Mouse (Mus musculus): ENCODE measurements around the gene Ptprd. TPM values are rescaled to one million over a fixed set of nuclear protein-coding genes. Genes with fewer than 3 reads are reported as not detected.

Gene Ptprd
- polyA plus RNA-seq, 1 experiment, result not detected

GRCm38 (mm10) chr4:77157601-77158000 lies 1054.2 kb downstream of the Ptprd start:
- TF ChIP-seq GATA1 (IDR thresholded peaks at IDR 0.05; ENCODE audit: borderline replicate concordance, low read length), result no peak
- TF ChIP-seq FLI1 (IDR thresholded peaks at IDR 0.05; ENCODE audit: low read length), result no peak
- Histone ChIP-seq H3K4me1 (no peaks in the 10 kb centered on the region), H3K36me3 (replicated peaks; ENCODE audit: low read length) (no peaks in the 10 kb centered on the region), H3K9me3 (no peaks in the 10 kb centered on the region), H3K4me3 (replicated peaks) (no peak overlapping the region), H3K27me3 (replicated peaks) (no peaks in the 10 kb centered on the region)

DNA sequence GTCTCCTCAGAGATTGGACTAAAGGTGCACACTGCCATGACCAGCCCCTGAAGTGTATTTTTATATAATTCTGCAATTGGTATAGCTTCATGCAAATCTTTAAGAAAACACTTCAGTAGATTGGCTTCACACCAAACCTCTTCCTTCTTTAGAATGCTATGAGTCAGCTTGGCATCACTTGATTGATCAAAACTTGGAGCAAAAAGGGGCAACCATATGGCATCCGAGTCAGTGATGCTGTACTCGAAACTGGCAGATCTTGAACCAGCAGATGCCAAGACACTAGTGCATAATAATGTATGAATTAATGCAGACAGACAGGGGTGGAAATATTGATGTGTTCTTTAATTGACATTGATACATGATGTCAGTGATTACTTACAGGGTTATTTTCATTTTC lies 1056.2 kb downstream of the Ptprd start:
- Histone ChIP-seq H3K27me3 (replicated peaks) (no peaks in the 10 kb centered on the region), H3K4me3 (replicated peaks) (no peak overlapping the region), H3K9me3 (no peaks in the 10 kb centered on the region), H3K4me1 (no peaks in the 10 kb centered on the region), H3K36me3 (replicated peaks; ENCODE audit: low read length) (no peaks in the 10 kb centered on the region)
- no peak for TF ChIP-seq GATA1 (IDR thresholded peaks at IDR 0.05; ENCODE audit: borderline replicate concordance, low read length)
- no peak for TF ChIP-seq FLI1 (IDR thresholded peaks at IDR 0.05; ENCODE audit: low read length)

GRCm38 (mm10) chr4:77155037-77155436 lies 1056.7 kb downstream of the Ptprd start:
- TF ChIP-seq FLI1 (IDR thresholded peaks at IDR 0.05; ENCODE audit: low read length) (no peak), GATA1 (IDR thresholded peaks at IDR 0.05; ENCODE audit: borderline replicate concordance, low read length) (no peak)

GRCm38 (mm10) chr4:77124852-77125251 lies 1086.9 kb downstream of the Ptprd start:
- Histone ChIP-seq H3K9me3 (no peaks in the 10 kb centered on the region), H3K36me3 (replicated peaks; ENCODE audit: low read length) (no peaks in the 10 kb centered on the region), H3K4me3 (replicated peaks) (no peak overlapping the region), H3K4me1 (peaks cover 7% of the 10 kb centered on the region), H3K27me3 (replicated peaks) (no peaks in the 10 kb centered on the region)
- TF ChIP-seq FLI1 (IDR thresholded peaks at IDR 0.05; ENCODE audit: low read length) (no peak), GATA1 (IDR thresholded peaks at IDR 0.05; ENCODE audit: borderline replicate concordance, low read length) (no peak)

More at GRCm38 (mm10) chr4:77155037-77155436, 1056.7 kb downstream of the Ptprd start:
- H3K4me3 ChIP-seq (replicated peaks), result no peak overlapping the region
- no peaks in the 10 kb centered on the region for H3K36me3 ChIP-seq (replicated peaks; ENCODE audit: low read length)
- no peaks in the 10 kb centered on the region for H3K9me3 ChIP-seq
- H3K4me1 ChIP-seq, result no peaks in the 10 kb centered on the region
- H3K27me3 ChIP-seq (replicated peaks), result no peaks in the 10 kb centered on the region

- H3K4me1 ChIP-seq, result peaks cover 38% of the 10 kb centered on the region
- H3K36me3 ChIP-seq (replicated peaks; ENCODE audit: low read length), result no peaks in the 10 kb centered on the region
- no peaks in the 10 kb centered on the region for H3K27me3 ChIP-seq (replicated peaks)
- peak overlapping the region; percentile 73 for H3K4me3 ChIP-seq (replicated peaks)
- TF ChIP-seq FLI1 (IDR thresholded peaks at IDR 0.05; ENCODE audit: low read length) (no peak), GATA1 (IDR thresholded peaks at IDR 0.05; ENCODE audit: borderline replicate concordance, low read length) (0 out of 3 replicates have a peak, but pooled peaks have one; percentile 19)
- H3K9me3 ChIP-seq, result no peaks in the 10 kb centered on the region
Measured at GRCm38 (mm10) chr4:77110894-77111293, 1100.9 kb downstream of the Ptprd start.

- no peak overlapping the region for H3K4me3 ChIP-seq (replicated peaks)
- no peaks in the 10 kb centered on the region for H3K36me3 ChIP-seq (replicated peaks; ENCODE audit: low read length)
- no peaks in the 10 kb centered on the region for H3K9me3 ChIP-seq
- no peaks in the 10 kb centered on the region for H3K27me3 ChIP-seq (replicated peaks)
- TF ChIP-seq GATA1 (IDR thresholded peaks at IDR 0.05; ENCODE audit: borderline replicate concordance, low read length) (no peak), FLI1 (IDR thresholded peaks at IDR 0.05; ENCODE audit: low read length) (no peak)
- peaks cover 38% of the 10 kb centered on the region for H3K4me1 ChIP-seq
Measured at GRCm38 (mm10) chr4:77107291-77107690, 1104.5 kb downstream of the Ptprd start.

DNA sequence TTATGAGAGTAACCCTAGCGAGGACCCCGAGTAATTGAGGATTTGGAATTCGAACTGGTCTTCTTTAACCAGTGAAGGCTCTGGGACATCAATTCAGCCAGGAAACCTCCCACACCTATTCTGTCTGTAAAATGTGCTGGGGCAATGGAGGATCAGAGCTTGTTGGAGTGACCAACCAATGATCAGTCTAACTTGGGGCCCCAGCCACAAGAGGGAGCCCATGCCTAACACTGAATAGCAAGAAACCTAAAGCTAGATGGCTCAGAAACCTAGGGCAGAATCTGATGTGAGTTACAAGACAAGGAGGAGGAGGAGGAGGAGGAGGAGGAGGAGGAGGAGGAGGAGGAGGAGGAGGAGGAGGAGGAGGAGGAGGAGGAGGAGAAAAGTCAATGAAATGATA lies 1128.6 kb downstream of the Ptprd start:
- Histone ChIP-seq H3K4me3 (replicated peaks) (no peak overlapping the region), H3K4me1 (no peaks in the 10 kb centered on the region), H3K27me3 (replicated peaks) (no peaks in the 10 kb centered on the region), H3K9me3 (no peaks in the 10 kb centered on the region), H3K36me3 (replicated peaks; ENCODE audit: low read length) (no peaks in the 10 kb centered on the region)
- no peak for TF ChIP-seq FLI1 (IDR thresholded peaks at IDR 0.05; ENCODE audit: low read length)
- TF ChIP-seq GATA1 (IDR thresholded peaks at IDR 0.05; ENCODE audit: borderline replicate concordance, low read length), result no peak

GRCm38 (mm10) chr4:77077607-77078006 lies 1134.2 kb downstream of the Ptprd start:
- H3K4me3 ChIP-seq (replicated peaks), result no peak overlapping the region
- no peaks in the 10 kb centered on the region for H3K9me3 ChIP-seq
- H3K4me1 ChIP-seq, result no peaks in the 10 kb centered on the region
- no peaks in the 10 kb centered on the region for H3K36me3 ChIP-seq (replicated peaks; ENCODE audit: low read length)
- H3K27me3 ChIP-seq (replicated peaks), result no peaks in the 10 kb centered on the region
- no peak for TF ChIP-seq GATA1 (IDR thresholded peaks at IDR 0.05; ENCODE audit: borderline replicate concordance, low read length)
- TF ChIP-seq FLI1 (IDR thresholded peaks at IDR 0.05; ENCODE audit: low read length), result no peak

- no peaks in the 10 kb centered on the region for H3K27me3 ChIP-seq (replicated peaks)
- TF ChIP-seq GATA1 (IDR thresholded peaks at IDR 0.05; ENCODE audit: borderline replicate concordance, low read length), result no peak
- TF ChIP-seq FLI1 (IDR thresholded peaks at IDR 0.05; ENCODE audit: low read length), result no peak
- H3K9me3 ChIP-seq, result no peaks in the 10 kb centered on the region
- no peaks in the 10 kb centered on the region for H3K36me3 ChIP-seq (replicated peaks; ENCODE audit: low read length)
- H3K4me1 ChIP-seq, result no peaks in the 10 kb centered on the region
- H3K4me3 ChIP-seq (replicated peaks), result no peak overlapping the region
Measured at GRCm38 (mm10) chr4:77050536-77051207, 1161.1 kb downstream of the Ptprd start.

- no peaks in the 10 kb centered on the region for H3K9me3 ChIP-seq
- no peak overlapping the region for H3K4me3 ChIP-seq (replicated peaks)
- no peak for TF ChIP-seq GATA1 (IDR thresholded peaks at IDR 0.05; ENCODE audit: borderline replicate concordance, low read length)
- TF ChIP-seq FLI1 (IDR thresholded peaks at IDR 0.05; ENCODE audit: low read length), result no peak
- H3K36me3 ChIP-seq (replicated peaks; ENCODE audit: low read length), result no peaks in the 10 kb centered on the region
- no peaks in the 10 kb centered on the region for H3K4me1 ChIP-seq
- no peaks in the 10 kb centered on the region for H3K27me3 ChIP-seq (replicated peaks)
Measured at GRCm38 (mm10) chr4:77004483-77004882, 1207.3 kb downstream of the Ptprd start.
